Mouse (Mus musculus): ENCODE results near the gene Slc7a4. TPM values are rescaled to one million over a fixed set of nuclear protein-coding genes. Genes with fewer than 3 reads are reported as not detected.

Slc7a4 gene
- total and polyA plus RNA-seq, 3 experiments: 1.3 TPM; not detected in 2

DNA sequence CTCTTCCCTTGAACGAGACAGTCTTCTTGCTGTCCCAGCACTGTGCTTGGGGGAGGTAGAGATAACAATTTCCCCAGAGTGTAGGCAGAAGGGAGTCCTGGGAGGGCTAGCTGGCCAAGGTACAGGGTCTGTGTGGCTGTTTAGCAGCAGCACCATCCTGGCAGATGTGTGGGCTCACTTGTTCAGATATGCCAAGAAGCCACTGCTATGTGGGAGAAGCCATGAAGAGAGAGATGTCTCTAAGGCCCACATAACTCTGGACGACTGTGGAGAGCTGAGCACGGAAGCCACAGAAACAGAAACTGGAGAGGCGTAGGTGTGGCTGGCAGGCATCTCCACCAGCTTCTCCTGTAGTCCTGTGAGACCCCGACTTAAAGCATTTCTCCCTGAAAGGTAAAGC lies 22.7 kb upstream of the Slc7a4 start:
- TF ChIP-seq SMC3 (IDR thresholded peaks at IDR 0.05; ENCODE audit: low read depth, low read length) (no peak), TCF12 (IDR thresholded peaks at IDR 0.05; ENCODE audit: low read depth, low read length) (no peak), ZMIZ1 (IDR thresholded peaks at IDR 0.05; ENCODE audit: low read depth, low read length) (no peak), KAT2A (IDR thresholded peaks at IDR 0.05; ENCODE audit: insufficient replicate concordance, low read length) (no peak), JUND (conservative IDR thresholded peaks at IDR 0.05; ENCODE audit: low read depth, low read length) (no peak)
- Histone ChIP-seq H3K27ac (ENCODE audit: insufficient read depth, low read depth) (no peak overlapping the region), H3K27me3 (replicated peaks) (peaks cover 26% of the 10 kb centered on the region), H3K79me2 (replicated peaks; ENCODE audit: control insufficient read depth, extremely low read depth, insufficient read depth, poor library complexity, severe bottlenecking) (no peaks in the 10 kb centered on the region), H3K9me3 (replicated peaks; ENCODE audit: low read length) (peaks cover 22% of the 10 kb centered on the region), H3K4me3 (replicated peaks in 1 of 3; ENCODE audit: low read depth in 2 of 3, low read length in 2 of 3, poor library complexity in 1 of 3) (no peak overlapping the region), H3K4me1 (ENCODE audit: control insufficient read depth in 1 of 2, insufficient read depth in 2 of 2) (0 out of 4 replicates have a peak, but pooled peaks cover 0 to 4% of the 10 kb centered on the region in 2 experiments), H3K9ac (ENCODE audit: insufficient read depth, low read depth) (no peak overlapping the region), H3K36me3 (replicated peaks in 1 of 2; ENCODE audit: control insufficient read depth in 1 of 2, insufficient read depth in 1 of 2, low read length in 1 of 2) (no peaks in the 10 kb centered on the region), H3K4me2 (ENCODE audit: insufficient read depth, low read depth, poor library complexity, severe bottlenecking) (no peak overlapping the region)
- dilution Hi-C loops (cut with MboI; ENCODE audit: extremely low pct_ligation_motif_present, extremely low pct_unique_long_range_greater_than_20kb, low sequenced_read_pairs) (no loop called here), in situ Hi-C loops (cut with MboI; ENCODE audit: low pct_ligation_motif_present, low pct_unique_long_range_greater_than_20kb, low sequenced_read_pairs) (no loop called here)
- no peak for DNase-seq (ENCODE audit: extremely low read depth)

DNA sequence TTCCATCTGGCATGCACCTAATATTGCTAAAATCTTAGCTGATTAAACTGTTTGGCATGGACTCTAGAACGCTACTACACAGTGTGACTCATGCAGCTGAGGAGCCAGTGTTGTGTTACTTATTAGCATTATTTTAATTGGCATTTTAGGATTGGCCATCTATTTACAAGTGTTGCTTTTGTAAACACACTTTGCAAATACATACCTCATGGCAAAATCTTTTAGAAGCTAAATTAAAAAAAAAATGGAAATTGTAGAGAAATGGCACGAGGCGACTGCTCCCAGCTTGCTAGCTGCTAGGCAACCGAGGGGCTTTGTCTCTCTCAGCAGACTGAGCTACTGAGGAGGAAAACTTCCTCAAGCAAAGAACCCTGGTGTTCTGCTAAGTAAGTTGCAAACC lies 21.9 kb upstream of the Slc7a4 start:
- Histone ChIP-seq H3K79me2 (replicated peaks; ENCODE audit: control insufficient read depth, extremely low read depth, insufficient read depth, poor library complexity, severe bottlenecking) (no peaks in the 10 kb centered on the region), H3K27me3 (replicated peaks) (peaks cover 26% of the 10 kb centered on the region), H3K4me2 (ENCODE audit: insufficient read depth, low read depth, poor library complexity, severe bottlenecking) (no peak overlapping the region), H3K4me1 (ENCODE audit: control insufficient read depth in 1 of 2, insufficient read depth in 2 of 2) (0 out of 4 replicates have a peak, but pooled peaks cover 0 to 4% of the 10 kb centered on the region in 2 experiments), H3K36me3 (replicated peaks in 1 of 2; ENCODE audit: control insufficient read depth in 1 of 2, insufficient read depth in 1 of 2, low read length in 1 of 2) (no peaks in the 10 kb centered on the region), H3K27ac (ENCODE audit: insufficient read depth, low read depth) (no peak overlapping the region), H3K4me3 (replicated peaks in 1 of 3; ENCODE audit: low read depth in 2 of 3, low read length in 2 of 3, poor library complexity in 1 of 3) (no peak overlapping the region), H3K9ac (ENCODE audit: insufficient read depth, low read depth) (no peak overlapping the region), H3K9me3 (replicated peaks; ENCODE audit: low read length) (peaks cover 16% of the 10 kb centered on the region)
- in situ Hi-C loops (cut with MboI; ENCODE audit: low pct_ligation_motif_present, low pct_unique_long_range_greater_than_20kb, low sequenced_read_pairs): no loop called here
- DNase-seq (ENCODE audit: extremely low read depth): no peak
- TF ChIP-seq IRF4 (IDR thresholded peaks at IDR 0.05; ENCODE audit: low read depth, low read length): no peak
- TF ChIP-seq SIN3A (IDR thresholded peaks at IDR 0.05; ENCODE audit: low read length): no peak
- no peak for TF ChIP-seq MAFK (IDR thresholded peaks at IDR 0.05; ENCODE audit: insufficient replicate concordance, low read length)
- TF ChIP-seq GABPA (IDR thresholded peaks at IDR 0.05; ENCODE audit: insufficient replicate concordance, low read depth, low read length): no peak
- TF ChIP-seq EP300 (IDR thresholded peaks at IDR 0.05; ENCODE audit: low read length): no peak
- dilution Hi-C loops (cut with MboI; ENCODE audit: extremely low pct_ligation_motif_present, extremely low pct_unique_long_range_greater_than_20kb, low sequenced_read_pairs): no loop called here

DNA sequence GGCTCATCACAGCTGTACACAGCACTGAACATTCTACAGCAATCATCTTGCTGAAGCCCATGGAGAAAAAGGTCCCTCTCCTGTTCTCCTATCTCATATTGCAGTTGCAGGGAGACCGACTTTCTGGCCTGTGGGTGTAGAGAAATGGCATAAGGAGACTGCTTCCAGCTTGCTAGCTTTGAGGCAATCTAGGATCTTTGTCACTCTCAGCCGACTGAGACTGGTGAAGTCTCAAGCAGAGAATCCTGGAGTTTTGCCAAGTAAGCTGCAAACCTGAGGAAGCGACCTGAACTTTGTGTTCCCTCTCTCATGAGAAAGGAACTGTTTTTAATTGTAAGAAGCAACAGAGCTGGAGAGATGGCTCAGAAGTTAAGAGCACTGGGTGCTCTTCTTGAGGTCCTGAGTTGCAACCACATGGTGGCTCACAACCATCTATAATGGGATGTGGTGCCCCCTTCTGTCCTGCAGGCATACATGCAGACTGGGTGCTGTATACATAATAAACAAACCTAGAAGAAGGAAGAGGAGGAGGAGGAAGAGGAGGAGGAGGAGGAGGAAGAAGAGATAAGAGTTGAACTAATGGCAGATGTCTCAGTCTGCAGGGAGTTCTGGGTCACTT lies 18.0 kb upstream of the Slc7a4 start:
- dilution Hi-C loops (cut with MboI; ENCODE audit: extremely low pct_ligation_motif_present, extremely low pct_unique_long_range_greater_than_20kb, low sequenced_read_pairs): no loop called here
- no peak overlapping the region for H3K4me2 ChIP-seq (ENCODE audit: insufficient read depth, low read depth, poor library complexity, severe bottlenecking)
- no peak for TF ChIP-seq MAFK (IDR thresholded peaks at IDR 0.05; ENCODE audit: insufficient replicate concordance, low read length)
- TF ChIP-seq MYC (IDR thresholded peaks at IDR 0.05; ENCODE audit: low read depth, low read length): peak; percentile 80
- TF ChIP-seq MAX (IDR thresholded peaks at IDR 0.05; ENCODE audit: low read length): no peak
- peak; percentile 43 for TF ChIP-seq RAD21 (IDR thresholded peaks at IDR 0.05; ENCODE audit: low read depth, low read length)
- TF ChIP-seq SMC3 (IDR thresholded peaks at IDR 0.05; ENCODE audit: low read depth, low read length): peak; percentile 72
- TF ChIP-seq CTCF (conservative IDR thresholded peaks at IDR 0.05 in 1 of 2, IDR thresholded peaks at IDR 0.05 in 1 of 2; ENCODE audit: low read depth in 2 of 2, low read length in 2 of 2): peak in 1 of 2 experiments; percentile 91; a peak in 2 of 4 replicates
- TF ChIP-seq ELF1 (IDR thresholded peaks at IDR 0.05; ENCODE audit: low read depth, low read length): 0 out of 2 replicates have a peak, but pooled peaks have one; percentile 18
- peak; percentile 49; the same call in 1 of the 2 replicates for TF ChIP-seq NELFE (IDR thresholded peaks at IDR 0.05; ENCODE audit: low read depth, low read length)
- H3K27me3 ChIP-seq (replicated peaks): peaks cover 39% of the 10 kb centered on the region
- 0 out of 4 replicates have a peak, but pooled peaks cover 0 to 4% of the 10 kb centered on the region in 2 experiments for H3K4me1 ChIP-seq (ENCODE audit: control insufficient read depth in 1 of 2, insufficient read depth in 2 of 2)
- H3K36me3 ChIP-seq (replicated peaks in 1 of 2; ENCODE audit: control insufficient read depth in 1 of 2, insufficient read depth in 1 of 2, low read length in 1 of 2): no peaks in the 10 kb centered on the region
- H3K27ac ChIP-seq (ENCODE audit: insufficient read depth, low read depth): no peak overlapping the region
- H3K4me3 ChIP-seq (replicated peaks in 1 of 3; ENCODE audit: low read depth in 2 of 3, low read length in 2 of 3, poor library complexity in 1 of 3): no peak overlapping the region
- no peak overlapping the region for H3K9ac ChIP-seq (ENCODE audit: insufficient read depth, low read depth)
- no peaks in the 10 kb centered on the region for H3K79me2 ChIP-seq (replicated peaks; ENCODE audit: control insufficient read depth, extremely low read depth, insufficient read depth, poor library complexity, severe bottlenecking)
- peaks cover 4% of the 10 kb centered on the region for H3K9me3 ChIP-seq (replicated peaks; ENCODE audit: low read length)
- in situ Hi-C loops (cut with MboI; ENCODE audit: low pct_ligation_motif_present, low pct_unique_long_range_greater_than_20kb, low sequenced_read_pairs): no loop called here
- DNase-seq (ENCODE audit: extremely low read depth): peak; percentile 32
